Mouse (Mus musculus): Measurements from ENCODE around the gene Ern1. TPM values are rescaled to one million over a fixed set of nuclear protein-coding genes. Genes with fewer than 3 reads are reported as not detected.

Gene Ern1
- polyA plus RNA-seq, 1 experiment from 2014 or later: 7.5 TPM

DNA sequence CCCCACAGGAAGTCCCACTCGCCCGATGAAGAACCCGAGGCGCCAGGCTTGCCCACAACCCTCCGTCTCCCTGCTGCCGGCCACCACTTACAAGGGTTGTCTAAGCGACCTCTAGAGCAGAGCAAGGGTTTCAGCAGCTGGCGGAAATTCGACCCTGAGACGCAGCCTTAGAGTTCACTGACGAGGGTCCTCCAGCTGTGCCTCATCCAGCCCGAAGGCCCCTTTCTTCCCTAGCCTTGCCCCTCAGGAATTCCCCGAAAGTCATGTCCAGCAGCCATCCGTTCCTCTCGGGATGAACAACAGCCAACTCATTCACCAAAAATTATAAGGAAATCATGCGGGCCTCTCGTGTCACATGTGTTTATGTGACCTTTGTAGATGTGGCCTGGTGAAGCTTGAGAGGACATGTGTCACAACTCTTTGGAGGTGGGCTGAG lies 492 bp upstream of the Ern1 start:
- H3K4me1 ChIP-seq: peaks cover 13% of the 10 kb centered on the region; the same call in 1 of the 2 replicates
- H3K4me2 ChIP-seq: peak overlapping the region; percentile 86
- ATAC-seq (ENCODE audit: insufficient read depth, low FRiP score, low read depth): peak; percentile 49; the same call in 1 of the 2 replicates
- peak overlapping the region; percentile 92 for H3K27ac ChIP-seq
- 7% methylated on average over 17 of the region's 17 CpGs for WGBS
- H3K4me3 ChIP-seq (replicated peaks): peak overlapping the region; percentile 95
- H3K36me3 ChIP-seq: no peaks in the 10 kb centered on the region
- H3K9me3 ChIP-seq: no peaks in the 10 kb centered on the region
- H3K9ac ChIP-seq: no peak overlapping the region
- H3K27me3 ChIP-seq (replicated peaks): no peaks in the 10 kb centered on the region

DNA sequence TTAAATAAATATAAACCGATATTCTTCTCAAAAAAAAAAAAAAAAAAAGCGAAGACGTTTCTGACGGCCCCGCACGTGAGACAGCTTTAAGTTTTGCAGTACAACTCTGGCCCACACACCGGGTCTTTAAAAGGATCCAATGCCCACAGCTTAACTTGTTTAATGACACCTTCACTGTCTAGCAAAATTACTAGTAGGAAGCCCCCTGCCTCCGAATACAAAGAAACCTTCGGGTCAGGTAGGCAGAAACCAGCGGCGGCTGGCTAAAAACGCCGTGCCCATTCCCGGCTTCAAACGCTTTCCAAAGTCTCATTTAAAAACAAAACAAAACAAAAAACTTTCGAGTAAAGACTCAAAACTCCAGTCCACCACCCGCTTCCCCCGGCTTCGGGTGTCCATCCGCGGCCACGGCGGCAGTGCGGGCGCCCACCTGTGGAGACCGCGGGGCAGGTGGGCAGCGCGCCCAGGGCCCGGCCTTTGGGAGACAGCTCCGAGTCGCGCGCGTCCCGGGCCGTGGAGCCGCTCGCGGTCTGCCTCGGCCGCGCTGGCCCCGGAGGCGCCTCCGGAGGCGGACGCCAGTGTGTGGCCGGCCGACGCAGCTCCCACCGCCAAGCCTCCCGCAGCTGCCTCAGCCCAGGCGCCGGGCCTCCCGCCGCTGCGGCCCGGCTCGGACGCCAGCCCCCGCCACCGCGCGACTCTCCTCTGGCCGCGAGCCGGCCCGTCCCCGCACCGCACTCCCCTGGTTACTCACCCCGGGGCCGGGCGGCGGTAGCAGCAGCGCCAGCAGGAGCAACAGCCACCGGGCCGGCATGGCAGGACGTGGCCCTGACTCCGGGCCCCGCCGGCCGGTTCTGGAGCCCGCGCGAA lies 553 bp downstream of the Ern1 start:
- peaks cover 13% of the 10 kb centered on the region; the same call in 1 of the 2 replicates for H3K4me1 ChIP-seq
- H3K27me3 ChIP-seq (replicated peaks): no peaks in the 10 kb centered on the region
- peak overlapping the region; percentile 95 for H3K4me3 ChIP-seq (replicated peaks)
- under 1% methylated on average over 78 of the region's 86 CpGs for WGBS
- no peaks in the 10 kb centered on the region for H3K9me3 ChIP-seq
- H3K4me2 ChIP-seq: peak overlapping the region; percentile 86
- peak overlapping the region; percentile 91 for H3K9ac ChIP-seq
- no peaks in the 10 kb centered on the region for H3K36me3 ChIP-seq
- ATAC-seq (ENCODE audit: insufficient read depth, low FRiP score, low read depth): peak; percentile 74
- peak overlapping the region; percentile 92 for H3K27ac ChIP-seq

- H3K4me3 ChIP-seq (replicated peaks): peak overlapping the region; percentile 95
- H3K9ac ChIP-seq: no peak overlapping the region; the same call in 1 of the 2 replicates
Observed at GRCm38 (mm10) chr11:106486042-106486865, 1.4 kb downstream of the Ern1 start.

DNA sequence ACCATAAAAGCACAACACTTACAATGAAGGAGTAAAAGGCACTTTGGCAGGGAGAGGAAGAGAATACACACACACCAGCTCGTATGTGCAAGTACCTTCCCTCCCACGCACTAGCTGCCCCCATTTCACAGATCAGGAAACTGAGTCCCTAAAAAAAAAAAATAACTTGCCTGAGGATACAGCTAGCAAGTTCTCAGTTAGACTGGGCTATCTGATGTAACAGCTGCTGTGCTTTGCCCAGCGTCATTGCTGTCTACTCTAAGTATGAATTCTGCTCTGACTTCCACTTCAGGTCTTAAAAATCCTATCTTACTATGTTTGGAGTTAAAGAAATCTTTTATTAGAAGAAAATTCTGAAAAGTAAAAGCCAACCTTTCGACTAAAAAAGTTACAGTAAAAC lies 2.0 kb downstream of the Ern1 start:
- Histone ChIP-seq H3K36me3 (no peaks in the 10 kb centered on the region), H3K9me3 (no peaks in the 10 kb centered on the region), H3K9ac (no peak overlapping the region), H3K4me3 (replicated peaks) (no peak overlapping the region), H3K27ac (no peak overlapping the region), H3K4me2 (peak overlapping the region; percentile 86), H3K4me1 (peaks cover 13% of the 10 kb centered on the region; the same call in 1 of the 2 replicates), H3K27me3 (replicated peaks) (no peaks in the 10 kb centered on the region)
- 66% methylated on average over 4 of the region's 4 CpGs for WGBS
- no peak for ATAC-seq (ENCODE audit: insufficient read depth, low FRiP score, low read depth)

More at GRCm38 (mm10) chr11:106486042-106486865, 1.4 kb downstream of the Ern1 start:
- peak overlapping the region; percentile 86 for H3K4me2 ChIP-seq
- no peak for ATAC-seq (ENCODE audit: insufficient read depth, low FRiP score, low read depth)
- WGBS: 18% methylated on average over 16 of the region's 16 CpGs
- no peaks in the 10 kb centered on the region for H3K27me3 ChIP-seq (replicated peaks)
- H3K4me1 ChIP-seq: peaks cover 13% of the 10 kb centered on the region; the same call in 1 of the 2 replicates
- no peaks in the 10 kb centered on the region for H3K36me3 ChIP-seq
- H3K27ac ChIP-seq: no peak overlapping the region
- H3K9me3 ChIP-seq: no peaks in the 10 kb centered on the region

DNA sequence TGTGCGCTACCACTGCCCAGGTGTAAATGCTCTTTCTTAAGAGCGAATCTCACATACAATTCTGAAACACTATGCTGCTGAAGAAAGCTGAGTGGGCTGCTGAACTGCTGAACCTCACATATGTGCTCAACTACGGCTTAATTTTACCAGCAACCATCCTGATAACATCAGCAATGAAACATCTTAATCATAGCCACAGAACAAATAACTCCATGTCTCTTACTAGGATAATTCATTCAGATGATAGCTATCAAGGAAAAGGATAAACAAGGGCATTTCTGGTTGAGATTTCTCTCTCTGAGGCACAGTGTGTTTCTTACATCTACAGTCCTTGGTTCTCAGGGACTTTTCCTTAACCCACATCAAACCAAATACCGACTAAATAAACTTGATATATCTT lies 2.8 kb downstream of the Ern1 start:
- H3K27ac ChIP-seq: no peak overlapping the region; the same call in 1 of the 2 replicates
- no peaks in the 10 kb centered on the region for H3K27me3 ChIP-seq (replicated peaks)
- H3K4me1 ChIP-seq: peaks cover 10% of the 10 kb centered on the region; the same call in 1 of the 2 replicates
- no peak for ATAC-seq (ENCODE audit: insufficient read depth, low FRiP score, low read depth)
- no peaks in the 10 kb centered on the region for H3K9me3 ChIP-seq
- H3K4me3 ChIP-seq (replicated peaks): no peak overlapping the region
- no peak overlapping the region for H3K9ac ChIP-seq
- H3K4me2 ChIP-seq: no peak overlapping the region
- WGBS: 77% methylated on average over 4 of the region's 4 CpGs
- no peaks in the 10 kb centered on the region for H3K36me3 ChIP-seq

- Histone ChIP-seq H3K4me3 (replicated peaks) (no peak overlapping the region), H3K4me1 (peaks cover 3% of the 10 kb centered on the region; the same call in 1 of the 2 replicates), H3K27me3 (replicated peaks) (no peaks in the 10 kb centered on the region), H3K9ac (no peak overlapping the region), H3K4me2 (no peak overlapping the region), H3K36me3 (no peaks in the 10 kb centered on the region), H3K9me3 (no peaks in the 10 kb centered on the region), H3K27ac (no peak overlapping the region)
- 82% methylated on average over 8 of the region's 8 CpGs for WGBS
- no peak for ATAC-seq (ENCODE audit: insufficient read depth, low FRiP score, low read depth)
Observed at GRCm38 (mm10) chr11:106482867-106483266, 4.8 kb downstream of the Ern1 start.

DNA sequence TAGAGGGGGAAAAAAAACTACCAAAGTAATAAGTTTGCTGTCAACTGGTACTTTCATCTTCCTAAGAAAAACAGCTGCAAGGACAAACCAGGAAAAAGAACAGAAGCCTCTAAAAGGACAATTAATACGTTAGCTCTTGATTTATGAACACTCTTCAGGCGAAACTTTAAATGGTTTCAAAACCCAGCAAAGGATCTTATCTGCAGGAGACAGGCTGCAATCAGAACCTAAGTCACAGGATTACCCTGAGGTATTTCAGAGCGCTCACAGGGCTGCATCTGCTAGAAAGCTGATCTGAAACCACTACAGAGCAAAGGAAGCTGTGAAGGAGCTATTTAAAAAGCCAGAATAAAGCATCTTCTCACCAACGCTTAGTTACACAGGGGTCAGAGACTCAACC lies 6.0 kb downstream of the Ern1 start:
- ATAC-seq (ENCODE audit: insufficient read depth, low FRiP score, low read depth): no peak
- H3K27me3 ChIP-seq (replicated peaks): no peaks in the 10 kb centered on the region
- no peaks in the 10 kb centered on the region for H3K9me3 ChIP-seq
- H3K4me2 ChIP-seq: no peak overlapping the region
- no peaks in the 10 kb centered on the region for H3K36me3 ChIP-seq
- H3K4me1 ChIP-seq: peaks cover 3% of the 10 kb centered on the region; the same call in 1 of the 2 replicates
- no peak overlapping the region for H3K9ac ChIP-seq
- H3K27ac ChIP-seq: no peak overlapping the region
- H3K4me3 ChIP-seq (replicated peaks): no peak overlapping the region
- WGBS: 34% methylated on average over 4 of the region's 4 CpGs

- H3K27ac ChIP-seq: no peak overlapping the region
- no peak for ATAC-seq (ENCODE audit: insufficient read depth, low FRiP score, low read depth)
- H3K4me1 ChIP-seq: no peaks in the 10 kb centered on the region
- no peaks in the 10 kb centered on the region for H3K27me3 ChIP-seq (replicated peaks)
- no peak overlapping the region for H3K9ac ChIP-seq
- no peak overlapping the region for H3K4me3 ChIP-seq (replicated peaks)
- no peaks in the 10 kb centered on the region for H3K36me3 ChIP-seq
- H3K9me3 ChIP-seq: no peaks in the 10 kb centered on the region
- no peak overlapping the region for H3K4me2 ChIP-seq
- WGBS: 61% methylated on average over 3 of the region's 3 CpGs
Observed at GRCm38 (mm10) chr11:106480530-106480885, 7.1 kb downstream of the Ern1 start.

- H3K4me2 ChIP-seq: no peak overlapping the region
- WGBS: 77% methylated on average over 9 of the region's 9 CpGs
- no peaks in the 10 kb centered on the region for H3K27me3 ChIP-seq (replicated peaks)
- no peaks in the 10 kb centered on the region for H3K4me1 ChIP-seq
- H3K9ac ChIP-seq: no peak overlapping the region
- no peak for ATAC-seq (ENCODE audit: insufficient read depth, low FRiP score, low read depth)
- H3K36me3 ChIP-seq: no peaks in the 10 kb centered on the region
- H3K27ac ChIP-seq: no peak overlapping the region
- no peaks in the 10 kb centered on the region for H3K9me3 ChIP-seq
- H3K4me3 ChIP-seq (replicated peaks): no peak overlapping the region
Observed at GRCm38 (mm10) chr11:106479619-106480529, 7.8 kb downstream of the Ern1 start.

- 56% methylated on average over 1 of the region's 1 CpGs for whole genome bisulfite sequencing
- no peak overlapping the region for H3K27ac ChIP-seq
- no peaks in the 10 kb centered on the region for H3K9me3 ChIP-seq
- H3K36me3 ChIP-seq: no peaks in the 10 kb centered on the region
- no peak overlapping the region for H3K4me2 ChIP-seq
- no peak overlapping the region for H3K9ac ChIP-seq
- H3K4me1 ChIP-seq: no peaks in the 10 kb centered on the region
- ATAC-seq (ENCODE audit: insufficient read depth, low FRiP score, low read depth): no peak
- H3K4me3 ChIP-seq (replicated peaks): no peak overlapping the region
- no peaks in the 10 kb centered on the region for H3K27me3 ChIP-seq (replicated peaks)
Observed at GRCm38 (mm10) chr11:106478745-106479144, 8.9 kb downstream of the Ern1 start.

DNA sequence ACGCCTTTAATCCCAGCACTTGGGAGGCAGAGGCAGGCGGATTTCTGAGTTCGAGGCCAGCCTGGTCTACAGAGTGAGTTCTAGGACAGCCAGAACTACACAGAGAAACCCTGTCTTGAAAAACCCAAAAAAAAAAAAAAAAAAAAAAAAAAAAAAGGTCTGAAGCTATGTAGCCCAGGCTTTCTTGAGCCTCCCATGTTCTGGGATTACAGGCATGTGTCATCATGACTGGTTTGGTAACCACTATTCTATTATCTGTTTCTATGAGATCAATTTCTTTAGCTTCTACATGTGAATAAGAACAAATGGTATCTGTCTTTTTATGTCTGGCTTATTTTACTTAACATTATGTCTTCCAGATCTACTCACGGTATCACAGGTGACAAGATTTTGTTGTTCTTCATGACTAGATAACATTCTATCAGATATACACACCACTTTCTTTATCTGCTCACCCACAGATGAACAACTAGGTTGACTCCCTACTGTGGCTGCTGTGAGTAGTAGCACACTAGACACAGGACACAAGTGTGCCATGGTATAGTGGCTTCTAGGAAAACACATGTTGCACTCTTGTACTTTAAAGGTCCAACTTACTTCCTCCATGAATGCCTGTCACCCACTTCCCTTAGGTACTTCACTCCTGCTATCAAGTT lies 10.0 kb downstream of the Ern1 start:
- H3K9me3 ChIP-seq: no peaks in the 10 kb centered on the region
- no peak overlapping the region for H3K27ac ChIP-seq
- 86% methylated on average over 4 of the region's 4 CpGs for WGBS
- no peak overlapping the region for H3K4me3 ChIP-seq (replicated peaks)
- no peak overlapping the region for H3K4me2 ChIP-seq
- no peaks in the 10 kb centered on the region for H3K27me3 ChIP-seq (replicated peaks)
- ATAC-seq (ENCODE audit: insufficient read depth, low FRiP score, low read depth): no peak
- H3K36me3 ChIP-seq: no peaks in the 10 kb centered on the region
- no peaks in the 10 kb centered on the region for H3K4me1 ChIP-seq
- H3K9ac ChIP-seq: no peak overlapping the region
